In the genomic region with DNA sequence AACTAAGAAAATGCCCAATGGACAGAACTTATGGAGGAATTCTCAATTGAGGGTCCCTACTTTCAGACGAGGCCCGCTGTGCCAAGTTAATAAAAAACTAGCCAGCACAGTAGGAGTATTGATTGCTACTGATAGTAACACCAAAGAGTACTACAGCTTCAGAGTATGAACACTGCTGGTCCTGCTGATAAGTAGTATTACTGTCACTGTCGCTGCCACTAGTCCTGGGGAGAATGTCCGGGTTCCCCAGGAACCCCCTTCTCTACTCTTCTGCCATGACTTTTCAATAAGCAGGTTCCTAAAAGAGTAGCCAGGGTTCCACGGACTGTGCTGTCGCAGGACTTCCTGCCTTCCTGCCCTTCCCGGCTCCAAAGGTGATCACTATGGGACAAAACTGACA, we compare ENCODE assay signal across 22 mouse cellular contexts. TPM values are rescaled to one million over a fixed set of nuclear protein-coding genes. Genes with fewer than 3 reads are reported as not detected.
A peak's percentile ranks its signal among the peaks of the same experiment; 100 is the strongest.
DNase-seq lines count a peak whose midpoint lies in the region; ATAC-seq and TF ChIP-seq lines count a peak whose summit lies in the region.
"Had no signal": no experiment of that assay in that cellular context is flagged by ENCODE, and none has a peak within 500 bp of the region (broad histone marks: within the 10 kb centered on the region; RNA-seq: fewer than 3 reads in every experiment).

No protein-coding gene starts in this region.

- H3K9me3 ChIP-seq in kidney, embryonic 14.5 days (ENCODE audit: control insufficient read depth, low read length): no peaks in the 10 kb centered on the region
- H3K9me3 ChIP-seq in midbrain, embryonic 11.5 days (ENCODE audit: control insufficient read depth, low read length): no peaks in the 10 kb centered on the region
- H3K9me3 ChIP-seq in midbrain, embryonic 13.5 days: no peaks in the 10 kb centered on the region
- no peaks in the 10 kb centered on the region for H3K9me3 ChIP-seq in liver, postnatal 0 days (ENCODE audit: low read length)
- H3K9me3 ChIP-seq: embryonic facial prominence, embryonic 10.5 days; forebrain, embryonic 15.5 days; heart, embryonic 15.5 days; hindbrain, embryonic 10.5 days had no signal

- H3K27me3 ChIP-seq in kidney, embryonic 14.5 days (ENCODE audit: control insufficient read depth, insufficient read depth, low read length): no peaks in the 10 kb centered on the region
- no peaks in the 10 kb centered on the region for H3K27me3 ChIP-seq in midbrain, embryonic 11.5 days (ENCODE audit: control insufficient read depth, insufficient read depth, low read length)
- H3K27me3 ChIP-seq in midbrain, embryonic 13.5 days: no peaks in the 10 kb centered on the region
- 0 out of 2 replicates have a peak, but pooled peaks cover 4% of the 10 kb centered on the region for H3K27me3 ChIP-seq in liver, postnatal 0 days (ENCODE audit: insufficient read depth, low read length)
- H3K27me3 ChIP-seq: forebrain, embryonic 15.5 days; heart, embryonic 15.5 days; Patski had no signal

- H3K4me3 ChIP-seq in kidney, embryonic 14.5 days (ENCODE audit: low read length): no peak overlapping the region
- no peak overlapping the region for H3K4me3 ChIP-seq in midbrain, embryonic 11.5 days (ENCODE audit: low read depth, low read length)
- H3K4me3 ChIP-seq in midbrain, embryonic 13.5 days (replicated peaks): no peak overlapping the region
- no peak overlapping the region for H3K4me3 ChIP-seq in liver, postnatal 0 days (ENCODE audit: low read depth, low read length)
- H3K4me3 ChIP-seq: embryonic facial prominence, embryonic 10.5 days; forebrain, embryonic 15.5 days; heart, embryonic 15.5 days; hindbrain, embryonic 10.5 days had no signal

- no peak for DNase-seq in kidney, adult 8-10 months
- peak; percentile 77 for DNase-seq in midbrain, embryonic 11.5 days (ENCODE audit: low spot score, missing footprints)
- DNase-seq in liver, postnatal 0 days: no peak
- DNase-seq in heart, adult 9 months (ENCODE audit: low spot score in 2 of 2): no peak
- DNase-seq in layer of hippocampus, postnatal 25 days (ENCODE audit: extremely low spot score in 1 of 2, low spot score in 1 of 2): no peak
- no peak for DNase-seq in heart, postnatal 4 days
- DNase-seq: adrenal gland, postnatal 14 days; cerebellum, adult 18-20 months; cerebellum, postnatal 10 days; gastrocnemius, postnatal 36 days; heart, adult 18-20 months; heart, postnatal 14 days had no signal

- peaks cover 12% of the 10 kb centered on the region; the same call in 1 of the 2 replicates for H3K4me1 ChIP-seq in kidney, embryonic 14.5 days (ENCODE audit: control insufficient read depth, insufficient read depth, low read length)
- H3K4me1 ChIP-seq in midbrain, embryonic 11.5 days (ENCODE audit: control insufficient read depth, insufficient read depth, low read length): no peaks in the 10 kb centered on the region
- H3K4me1 ChIP-seq in midbrain, embryonic 13.5 days (replicated peaks): no peaks in the 10 kb centered on the region
- H3K4me1 ChIP-seq in liver, postnatal 0 days (ENCODE audit: insufficient read depth): peaks cover 13% of the 10 kb centered on the region
- H3K4me1 ChIP-seq: forebrain, embryonic 15.5 days had no signal

- no peak overlapping the region for H3K9ac ChIP-seq in kidney, embryonic 14.5 days (ENCODE audit: low read depth, low read length)
- no peak overlapping the region for H3K9ac ChIP-seq in midbrain, embryonic 11.5 days (ENCODE audit: low read length)
- H3K9ac ChIP-seq in midbrain, embryonic 13.5 days (replicated peaks): no peak overlapping the region
- no peak overlapping the region for H3K9ac ChIP-seq in liver, postnatal 0 days (replicated peaks)
- H3K9ac ChIP-seq: forebrain, embryonic 15.5 days; heart, embryonic 15.5 days; hindbrain, embryonic 14.5 days had no signal

- no peaks in the 10 kb centered on the region for H3K36me3 ChIP-seq in kidney, embryonic 14.5 days (ENCODE audit: control insufficient read depth, insufficient read depth, low read length)
- H3K36me3 ChIP-seq in midbrain, embryonic 11.5 days (ENCODE audit: control insufficient read depth, insufficient read depth, low read length): no peaks in the 10 kb centered on the region
- no peaks in the 10 kb centered on the region for H3K36me3 ChIP-seq in midbrain, embryonic 13.5 days
- no peaks in the 10 kb centered on the region for H3K36me3 ChIP-seq in liver, postnatal 0 days (replicated peaks; ENCODE audit: insufficient read depth, low read length)
- H3K36me3 ChIP-seq: embryonic facial prominence, embryonic 10.5 days; forebrain, embryonic 15.5 days; heart, embryonic 15.5 days; hindbrain, embryonic 10.5 days had no signal

- H3K4me2 ChIP-seq in kidney, embryonic 14.5 days (replicated peaks; ENCODE audit: low read depth, low read length): no peak overlapping the region
- no peak overlapping the region for H3K4me2 ChIP-seq in midbrain, embryonic 11.5 days
- no peak overlapping the region for H3K4me2 ChIP-seq in midbrain, embryonic 13.5 days (replicated peaks)
- H3K4me2 ChIP-seq in liver, postnatal 0 days (ENCODE audit: low read depth, low read length): no peak overlapping the region
- H3K4me2 ChIP-seq: forebrain, embryonic 15.5 days; heart, embryonic 11.5 days; heart, embryonic 15.5 days; hindbrain, embryonic 14.5 days had no signal

- TF ChIP-seq CTCF in liver, postnatal 0 days (IDR thresholded peaks at IDR 0.05; ENCODE audit: low read depth): no peak

- TF ChIP-seq EP300 in liver, postnatal 0 days (IDR thresholded peaks at IDR 0.05; ENCODE audit: low read depth): 0 out of 2 replicates have a peak, but pooled peaks have one; percentile 13

- no peak for ATAC-seq in kidney, embryonic 14.5 days (ENCODE audit: low FRiP score, low TSS enrichment)
- no peak for ATAC-seq in midbrain, embryonic 11.5 days (ENCODE audit: low FRiP score)
- no peak for ATAC-seq in midbrain, embryonic 13.5 days
- ATAC-seq in liver, postnatal 0 days: no peak
- ATAC-seq: activated CD4-positive, CD25-positive, alpha-beta regulatory T cell, adult 4 months; forebrain, embryonic 15.5 days; Patski had no signal

- peak overlapping the region; percentile 55 for H3K27ac ChIP-seq in kidney, embryonic 14.5 days (ENCODE audit: low read depth, low read length)
- H3K27ac ChIP-seq in midbrain, embryonic 11.5 days (ENCODE audit: low read depth, low read length): no peak overlapping the region
- H3K27ac ChIP-seq in midbrain, embryonic 13.5 days: no peak overlapping the region
- no peak overlapping the region for H3K27ac ChIP-seq in liver, postnatal 0 days (ENCODE audit: low read depth)
- H3K27ac ChIP-seq: embryonic facial prominence, embryonic 10.5 days; forebrain, embryonic 15.5 days; heart, embryonic 15.5 days; hindbrain, embryonic 10.5 days; hindbrain, embryonic 14.5 days had no signal

- 67% methylated on average over 7 of the region's 7 CpGs for WGBS in kidney, embryonic 14.5 days
- 89% methylated on average over 7 of the region's 7 CpGs for WGBS in midbrain, embryonic 11.5 days
- WGBS in midbrain, embryonic 13.5 days: 92% methylated on average over 7 of the region's 7 CpGs
- WGBS in liver, postnatal 0 days (ENCODE audit: insufficient replicate concordance): 40% methylated on average over 7 of the region's 7 CpGs

RNA-seq across cellular contexts. Expression of gene Abcc4, which starts 41.4 kb away (rescaled TPM):
- 5.4 and 12.2 TPM in 2 replicates for polyA plus RNA-seq in kidney, embryonic 14.5 days (2014; fragmentation: Nextera tagmentation; extraction: Ambion mirVana)
- 4.2 and 4.4 TPM in 2 replicates for polyA plus RNA-seq in midbrain, embryonic 11.5 days (2014; fragmentation: Nextera tagmentation; extraction: Ambion mirVana)
- 1.5 and 1.6 TPM in 2 replicates for polyA plus RNA-seq in midbrain, embryonic 13.5 days (2015; fragmentation: Nextera tagmentation; extraction: Ambion mirVana)
- polyA plus RNA-seq in liver, postnatal 0 days (2015; fragmentation: Nextera tagmentation; extraction: Ambion mirVana): 1.1 and 1.2 TPM in 2 replicates
- 1 to 10 TPM; 7.7 to 9.2 TPM for total RNA-seq in layer of hippocampus, postnatal 25 days (2021)
- 1 to 10 TPM; 2.9 to 3.1 TPM for total RNA-seq in heart, postnatal 4 days (2021)
